Mouse (Mus musculus) ES-Bruce4 (cell line): ENCODE data around the gene Zfp442.

Experiments
- CTCF ChIP-seq: IDR thresholded peaks from one replicate; pipeline ENCODE4 v1.8.1; 2011; ENCODE audit warnings: low read depth, low read length
- EP300 ChIP-seq: IDR thresholded peaks from 2 replicates; pipeline ENCODE4 v1.6.1; 2011; ENCODE audit warnings: low read depth, low read length; ENCODE audit not compliant: insufficient read depth
- POLR2A ChIP-seq: IDR thresholded peaks from one replicate; pipeline ENCODE4 v1.8.1; 2011; ENCODE audit warnings: low read length; ENCODE audit not compliant: insufficient read depth

DNA sequence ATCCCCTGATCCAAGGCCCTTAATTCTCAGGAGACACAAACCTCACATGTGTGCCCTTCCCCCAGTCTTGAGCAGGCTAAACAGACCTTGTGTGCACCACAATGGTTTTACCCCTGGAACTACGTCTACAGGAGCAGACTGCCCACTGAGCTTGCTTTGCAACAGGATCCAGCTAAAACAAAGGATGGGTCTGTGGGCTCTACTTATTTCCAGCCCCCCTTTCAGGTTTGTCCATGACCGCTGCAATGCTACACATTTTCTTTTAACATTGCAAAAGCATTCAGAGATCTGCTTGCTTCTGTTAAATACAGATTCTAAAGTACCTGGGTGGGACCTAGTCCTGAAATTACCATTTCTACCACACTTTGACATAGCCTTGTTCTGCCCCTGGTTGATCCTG lies 41.7 kb upstream of the Zfp442 start:
- TF ChIP-seq CTCF, result no peak
- TF ChIP-seq POLR2A, result no peak
- TF ChIP-seq EP300, result no peak
